Mouse (Mus musculus) small intestine, adult 2 months (tissue): ENCODE data around the gene Huwe1.

ENCODE experiments used
- CTCF ChIP-seq: fragments of 200-500 bp; IDR thresholded peaks from 2 replicates; pipeline ENCODE4 v1.5.1; 2012; ENCODE audit warnings: low read depth, mild to moderate bottlenecking, control low read depth, inconsistent platforms, low read length, moderate library complexity, mixed read lengths; ENCODE audit not compliant: insufficient replicate concordance, insufficient read length; ENCODE audit errors: extremely low read depth
- POLR2A ChIP-seq: fragments of 200-500 bp; IDR thresholded peaks from 2 replicates; pipeline ENCODE4 v1.6.1; 2012; ENCODE audit warnings: low read depth, mild to moderate bottlenecking, control low read depth, inconsistent platforms, low read length, moderate library complexity

- no peak for TF ChIP-seq CTCF
- TF ChIP-seq POLR2A, result no peak
Observed at GRCm38 (mm10) chrX:151951181-151951580, 150.6 kb downstream of the Huwe1 start.
